Mouse (Mus musculus): Measurements from ENCODE around the gene Gm10840. TPM values are rescaled to one million over a fixed set of nuclear protein-coding genes. Genes with fewer than 3 reads are reported as not detected.
"Not testable (repeated sequence)": the region's sequence is repeated elsewhere in the genome, so short reads cannot be mapped to it uniquely, and the experiment has no call there.

Gm10840 gene
- polyA plus RNA-seq (2014; fragmentation: Nextera tagmentation; extraction: Ambion mirVana) = not detected in 2 replicates

- ATAC-seq (replicated peaks; ENCODE audit: insufficient number of reproducible peaks, low FRiP score, low TSS enrichment) = no peak
Measured at GRCm38 (mm10) chr11:106160841-106161721, at the start of gene Gm10840, which contains the start of gene Limd2. Gm10840 (plus strand) TSS chr11:106160850. Limd2 (minus strand) TSS chr11:106160860.

GRCm38 (mm10) chr11:106111688-106112087 is 49.0 kb upstream of the Gm10840 start:
- Histone ChIP-seq H3K9ac (ENCODE audit: low read depth, low read length) (no peak overlapping the region), H3K4me3 (ENCODE audit: low read depth, low read length) (no peak overlapping the region), H3K9me3 (replicated peaks; ENCODE audit: control insufficient read depth, low read length) (no peaks in the 10 kb centered on the region), H3K27ac (ENCODE audit: low read depth, low read length) (no peak overlapping the region), H3K4me2 (no peak overlapping the region), H3K4me1 (ENCODE audit: control insufficient read depth, insufficient read depth, low read length) (no peaks in the 10 kb centered on the region), H3K27me3 (ENCODE audit: control insufficient read depth, insufficient read depth, low read length) (no peaks in the 10 kb centered on the region), H3K36me3 (ENCODE audit: control insufficient read depth, insufficient read depth, low read length) (peaks cover 12% of the 10 kb centered on the region; the same call in 1 of the 2 replicates)
- no peak for ATAC-seq (replicated peaks; ENCODE audit: insufficient number of reproducible peaks, low FRiP score, low TSS enrichment)

More at GRCm38 (mm10) chr11:106160841-106161721, at the start of gene Gm10840, which contains the start of gene Limd2:
- H3K9ac ChIP-seq (ENCODE audit: low read depth, low read length) = peak within 1 kb of the TSS; percentile 94
- H3K9me3 ChIP-seq (replicated peaks; ENCODE audit: control insufficient read depth, low read length) = no peaks in the 10 kb centered on the region
- peak within 1 kb of the TSS; percentile 94 for H3K27ac ChIP-seq (ENCODE audit: low read depth, low read length)
- peaks cover 24% of the 10 kb centered on the region for H3K4me1 ChIP-seq (ENCODE audit: control insufficient read depth, insufficient read depth, low read length)
- no peaks in the 10 kb centered on the region for H3K27me3 ChIP-seq (ENCODE audit: control insufficient read depth, insufficient read depth, low read length)
- H3K4me2 ChIP-seq = peak within 1 kb of the TSS; percentile 95
- H3K4me3 ChIP-seq (ENCODE audit: low read depth, low read length) = peak within 1 kb of the TSS; percentile 90
- WGBS (ENCODE audit: insufficient replicate concordance) = 33% methylated on average over 22 of the region's 22 CpGs
- H3K36me3 ChIP-seq (ENCODE audit: control insufficient read depth, insufficient read depth, low read length) = peaks cover 24% of the 10 kb centered on the region

DNA sequence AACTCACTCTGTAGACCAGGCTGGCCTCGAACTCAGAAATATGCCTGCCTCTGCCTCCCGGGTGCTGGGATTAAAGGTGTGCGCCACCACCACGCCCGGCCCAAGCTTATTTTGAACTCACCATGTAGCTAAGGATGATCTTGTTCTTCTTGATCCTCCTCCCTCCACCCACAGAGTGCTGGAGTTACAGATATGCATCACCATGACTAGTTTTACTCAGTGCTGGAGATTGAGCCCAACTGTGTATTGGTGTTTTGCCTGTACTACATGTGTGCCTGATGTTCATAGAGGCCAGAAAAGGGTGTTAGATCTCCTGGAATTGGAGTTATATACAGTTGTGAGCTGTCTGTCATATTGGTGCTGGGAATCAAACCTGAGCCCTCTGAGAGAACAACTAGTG is 38.4 kb upstream of the Gm10840 start:
- no peak for ATAC-seq (replicated peaks; ENCODE audit: insufficient number of reproducible peaks, low FRiP score, low TSS enrichment)
- H3K27ac ChIP-seq (ENCODE audit: low read depth, low read length) = peak overlapping the region; percentile 41; the same call in 1 of the 2 replicates
- no peaks in the 10 kb centered on the region for H3K4me1 ChIP-seq (ENCODE audit: control insufficient read depth, insufficient read depth, low read length)
- H3K36me3 ChIP-seq (ENCODE audit: control insufficient read depth, insufficient read depth, low read length) = peaks cover 6% of the 10 kb centered on the region
- no peaks in the 10 kb centered on the region for H3K27me3 ChIP-seq (ENCODE audit: control insufficient read depth, insufficient read depth, low read length)
- H3K9ac ChIP-seq (ENCODE audit: low read depth, low read length) = no peak overlapping the region
- no peak overlapping the region for H3K4me2 ChIP-seq
- no peak overlapping the region for H3K4me3 ChIP-seq (ENCODE audit: low read depth, low read length)
- WGBS (ENCODE audit: insufficient replicate concordance) = 88% methylated on average over 5 of the region's 5 CpGs
- no peaks in the 10 kb centered on the region for H3K9me3 ChIP-seq (replicated peaks; ENCODE audit: control insufficient read depth, low read length)

- Histone ChIP-seq H3K4me3 (ENCODE audit: low read depth, low read length) (no peak overlapping the region), H3K4me2 (no peak overlapping the region), H3K36me3 (ENCODE audit: control insufficient read depth, insufficient read depth, low read length) (peaks cover 6% of the 10 kb centered on the region), H3K9ac (ENCODE audit: low read depth, low read length) (no peak overlapping the region), H3K27me3 (ENCODE audit: control insufficient read depth, insufficient read depth, low read length) (no peaks in the 10 kb centered on the region), H3K9me3 (replicated peaks; ENCODE audit: control insufficient read depth, low read length) (no peaks in the 10 kb centered on the region), H3K4me1 (ENCODE audit: control insufficient read depth, insufficient read depth, low read length) (no peaks in the 10 kb centered on the region), H3K27ac (ENCODE audit: low read depth, low read length) (peak overlapping the region; percentile 41; the same call in 1 of the 2 replicates)
- no peak for ATAC-seq (replicated peaks; ENCODE audit: insufficient number of reproducible peaks, low FRiP score, low TSS enrichment)
- 58% methylated on average over 3 of the region's 3 CpGs for WGBS (ENCODE audit: insufficient replicate concordance)
Measured at GRCm38 (mm10) chr11:106122736-106123135, 37.9 kb upstream of the Gm10840 start.

GRCm38 (mm10) chr11:106124784-106125183 is 35.9 kb upstream of the Gm10840 start:
- Histone ChIP-seq H3K27ac (ENCODE audit: low read depth, low read length) (no peak overlapping the region), H3K36me3 (ENCODE audit: control insufficient read depth, insufficient read depth, low read length) (peaks cover 6% of the 10 kb centered on the region), H3K4me3 (ENCODE audit: low read depth, low read length) (no peak overlapping the region), H3K9me3 (replicated peaks; ENCODE audit: control insufficient read depth, low read length) (no peaks in the 10 kb centered on the region), H3K4me2 (no peak overlapping the region), H3K4me1 (ENCODE audit: control insufficient read depth, insufficient read depth, low read length) (no peaks in the 10 kb centered on the region; the same call in 1 of the 2 replicates), H3K27me3 (ENCODE audit: control insufficient read depth, insufficient read depth, low read length) (no peaks in the 10 kb centered on the region), H3K9ac (ENCODE audit: low read depth, low read length) (no peak overlapping the region)
- ATAC-seq (replicated peaks; ENCODE audit: insufficient number of reproducible peaks, low FRiP score, low TSS enrichment) = no peak
- 76% methylated on average over 4 of the region's 4 CpGs for WGBS (ENCODE audit: insufficient replicate concordance)

GRCm38 (mm10) chr11:106125827-106126226 is 34.8 kb upstream of the Gm10840 start:
- Histone ChIP-seq H3K4me2 (no peak overlapping the region), H3K27ac (ENCODE audit: low read depth, low read length) (no peak overlapping the region), H3K4me1 (ENCODE audit: control insufficient read depth, insufficient read depth, low read length) (no peaks in the 10 kb centered on the region; the same call in 1 of the 2 replicates), H3K4me3 (ENCODE audit: low read depth, low read length) (no peak overlapping the region), H3K9ac (ENCODE audit: low read depth, low read length) (no peak overlapping the region), H3K27me3 (ENCODE audit: control insufficient read depth, insufficient read depth, low read length) (no peaks in the 10 kb centered on the region), H3K9me3 (replicated peaks; ENCODE audit: control insufficient read depth, low read length) (no peaks in the 10 kb centered on the region), H3K36me3 (ENCODE audit: control insufficient read depth, insufficient read depth, low read length) (peaks cover 6% of the 10 kb centered on the region; the same call in 1 of the 2 replicates)
- ATAC-seq (replicated peaks; ENCODE audit: insufficient number of reproducible peaks, low FRiP score, low TSS enrichment) = no peak
- WGBS (ENCODE audit: insufficient replicate concordance) = 69% methylated on average over 1 of the region's 1 CpGs

- not testable (repeated sequence) for H3K36me3 ChIP-seq (ENCODE audit: control insufficient read depth, insufficient read depth, low read length)
Measured at GRCm38 (mm10) chr11:106126727-106127373, 33.8 kb upstream of the Gm10840 start.

DNA sequence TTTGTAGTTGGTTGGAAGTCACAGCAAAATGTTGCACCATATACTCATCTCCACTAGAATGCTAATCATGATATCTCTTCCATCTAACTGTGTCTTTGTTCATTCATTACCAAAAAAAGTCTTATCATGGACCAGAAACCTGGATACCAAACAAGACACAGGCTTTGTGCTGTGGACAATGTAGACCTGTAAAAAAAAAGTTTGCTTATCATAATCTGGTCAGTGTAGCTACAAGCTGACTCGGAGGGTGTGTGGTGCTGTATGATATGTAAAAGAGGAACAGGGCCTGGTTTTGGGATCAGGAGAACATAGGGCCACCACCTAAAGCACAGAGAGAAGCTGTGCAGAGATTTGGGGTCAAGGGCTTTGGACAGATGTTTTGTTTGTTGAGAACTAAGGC is 31.2 kb upstream of the Gm10840 start:
- H3K4me2 ChIP-seq = no peak overlapping the region
- no peak for ATAC-seq (replicated peaks; ENCODE audit: insufficient number of reproducible peaks, low FRiP score, low TSS enrichment)
- no peaks in the 10 kb centered on the region for H3K27me3 ChIP-seq (ENCODE audit: control insufficient read depth, insufficient read depth, low read length)
- no peaks in the 10 kb centered on the region for H3K9me3 ChIP-seq (replicated peaks; ENCODE audit: control insufficient read depth, low read length)
- H3K27ac ChIP-seq (ENCODE audit: low read depth, low read length) = no peak overlapping the region
- H3K36me3 ChIP-seq (ENCODE audit: control insufficient read depth, insufficient read depth, low read length) = peaks cover 6% of the 10 kb centered on the region; the same call in 1 of the 2 replicates
- H3K4me1 ChIP-seq (ENCODE audit: control insufficient read depth, insufficient read depth, low read length) = peaks cover 6% of the 10 kb centered on the region
- H3K9ac ChIP-seq (ENCODE audit: low read depth, low read length) = no peak overlapping the region
- 62% methylated on average over 1 of the region's 1 CpGs for WGBS (ENCODE audit: insufficient replicate concordance)
- H3K4me3 ChIP-seq (ENCODE audit: low read depth, low read length) = no peak overlapping the region

More at GRCm38 (mm10) chr11:106126727-106127373, 33.8 kb upstream of the Gm10840 start:
- not testable (repeated sequence) for H3K4me3 ChIP-seq (ENCODE audit: low read depth, low read length); H3K9me3 ChIP-seq (replicated peaks; ENCODE audit: control insufficient read depth, low read length); H3K27ac ChIP-seq (ENCODE audit: low read depth, low read length); H3K4me1 ChIP-seq (ENCODE audit: control insufficient read depth, insufficient read depth, low read length); H3K9ac ChIP-seq (ENCODE audit: low read depth, low read length); H3K27me3 ChIP-seq (ENCODE audit: control insufficient read depth, insufficient read depth, low read length); ATAC-seq (replicated peaks; ENCODE audit: insufficient number of reproducible peaks, low FRiP score, low TSS enrichment); H3K4me2 ChIP-seq
- WGBS (ENCODE audit: insufficient replicate concordance) = 93% methylated on average over 4 of the region's 6 CpGs

Measured in heart, embryonic 11.5 days (tissue).